Mouse (Mus musculus): Measurements from ENCODE around the gene Olfr344.

Gene Olfr344

GRCm38 (mm10) chr2:36566362-36566761, at the start of gene Olfr344:
Olfr344 (plus strand) TSS chr2:36566662.
- DNase-seq (ENCODE audit: low spot score), result no peak

GRCm38 (mm10) chr2:36524698-36525097, 41.8 kb upstream of the Olfr344 start, which contains the start of gene Olfr342:
Olfr342 (plus strand) TSS chr2:36524998.
- no peak for DNase-seq (ENCODE audit: low spot score)

- no peak for DNase-seq (ENCODE audit: low spot score)
These were observed 1.3 kb upstream of the Olfr344 start for GRCm38 (mm10) chr2:36565156-36565555.

GRCm38 (mm10) chr2:36567022-36567421, 560 bp downstream of the Olfr344 start:
- DNase-seq (ENCODE audit: low spot score), result no peak

GRCm38 (mm10) chr2:36567845-36568244, 1.4 kb downstream of the Olfr344 start:
- DNase-seq (ENCODE audit: low spot score), result no peak
